Mouse (Mus musculus): ENCODE results near the gene Akap1. TPM values are rescaled to one million over a fixed set of nuclear protein-coding genes. Genes with fewer than 3 reads are reported as not detected.

Akap1 gene
- polyA plus RNA-seq, 1 experiment from 2014 or later = 8.7 TPM

- H3K4me3 ChIP-seq (replicated peaks) = no peak overlapping the region
- WGBS (ENCODE audit: insufficient replicate concordance) = 68% methylated on average over 4 of the region's 4 CpGs
- no peaks in the 10 kb centered on the region for H3K27me3 ChIP-seq
- no peak overlapping the region for H3K4me2 ChIP-seq
- no peaks in the 10 kb centered on the region for H3K9me3 ChIP-seq (replicated peaks)
- no peak overlapping the region for H3K9ac ChIP-seq
- H3K27ac ChIP-seq (replicated peaks) = no peak overlapping the region
- no peaks in the 10 kb centered on the region for H3K36me3 ChIP-seq (replicated peaks)
- H3K4me1 ChIP-seq (replicated peaks) = no peaks in the 10 kb centered on the region
- ATAC-seq (ENCODE audit: insufficient read depth) = no peak
Observed at GRCm38 (mm10) chr11:88855795-88856194, 8.6 kb downstream of the Akap1 start.

GRCm38 (mm10) chr11:88853588-88853987, 10.8 kb downstream of the Akap1 start:
- Histone ChIP-seq H3K27me3 (no peaks in the 10 kb centered on the region), H3K9me3 (replicated peaks) (no peaks in the 10 kb centered on the region), H3K36me3 (replicated peaks) (no peaks in the 10 kb centered on the region), H3K4me3 (replicated peaks) (no peak overlapping the region), H3K4me2 (no peak overlapping the region), H3K27ac (replicated peaks) (no peak overlapping the region), H3K9ac (no peak overlapping the region), H3K4me1 (replicated peaks) (peaks cover 5% of the 10 kb centered on the region; the same call in 1 of the 2 replicates)
- ATAC-seq (ENCODE audit: insufficient read depth) = no peak
- WGBS (ENCODE audit: insufficient replicate concordance) = 73% methylated on average over 2 of the region's 2 CpGs

- WGBS (ENCODE audit: insufficient replicate concordance) = 83% methylated on average over 4 of the region's 4 CpGs
- Histone ChIP-seq H3K27ac (replicated peaks) (no peak overlapping the region), H3K4me2 (no peak overlapping the region)
Observed at GRCm38 (mm10) chr11:88852806-88853205, 11.6 kb downstream of the Akap1 start.

GRCm38 (mm10) chr11:88851049-88851825, 13.1 kb downstream of the Akap1 start:
- Histone ChIP-seq H3K4me2 (no peak overlapping the region), H3K4me1 (replicated peaks) (peaks cover 13% of the 10 kb centered on the region; the same call in 1 of the 2 replicates), H3K9ac (no peak overlapping the region), H3K36me3 (replicated peaks) (no peaks in the 10 kb centered on the region), H3K27ac (replicated peaks) (no peak overlapping the region), H3K27me3 (no peaks in the 10 kb centered on the region), H3K9me3 (replicated peaks) (no peaks in the 10 kb centered on the region), H3K4me3 (replicated peaks) (no peak overlapping the region)
- WGBS (ENCODE audit: insufficient replicate concordance) = 75% methylated on average over 15 of the region's 15 CpGs
- ATAC-seq (ENCODE audit: insufficient read depth) = no peak

More at GRCm38 (mm10) chr11:88852806-88853205, 11.6 kb downstream of the Akap1 start:
- no peak overlapping the region for H3K4me3 ChIP-seq (replicated peaks)
- no peaks in the 10 kb centered on the region for H3K36me3 ChIP-seq (replicated peaks)
- H3K4me1 ChIP-seq (replicated peaks) = peaks cover 13% of the 10 kb centered on the region; the same call in 1 of the 2 replicates
- H3K9ac ChIP-seq = no peak overlapping the region
- H3K27me3 ChIP-seq = no peaks in the 10 kb centered on the region
- no peak for ATAC-seq (ENCODE audit: insufficient read depth)
- no peaks in the 10 kb centered on the region for H3K9me3 ChIP-seq (replicated peaks)

GRCm38 (mm10) chr11:88849732-88850131, 14.7 kb downstream of the Akap1 start:
- Histone ChIP-seq H3K27ac (replicated peaks) (no peak overlapping the region), H3K36me3 (replicated peaks) (peaks cover 2% of the 10 kb centered on the region), H3K27me3 (no peaks in the 10 kb centered on the region), H3K4me3 (replicated peaks) (no peak overlapping the region), H3K9me3 (replicated peaks) (no peaks in the 10 kb centered on the region), H3K4me1 (replicated peaks) (peaks cover 13% of the 10 kb centered on the region; the same call in 1 of the 2 replicates), H3K9ac (no peak overlapping the region), H3K4me2 (no peak overlapping the region)
- 67% methylated on average over 3 of the region's 3 CpGs for WGBS (ENCODE audit: insufficient replicate concordance)
- ATAC-seq (ENCODE audit: insufficient read depth) = no peak

GRCm38 (mm10) chr11:88849284-88849683, 15.1 kb downstream of the Akap1 start:
- Histone ChIP-seq H3K9me3 (replicated peaks) (no peaks in the 10 kb centered on the region), H3K4me1 (replicated peaks) (peaks cover 13% of the 10 kb centered on the region; the same call in 1 of the 2 replicates), H3K4me2 (no peak overlapping the region), H3K27me3 (no peaks in the 10 kb centered on the region), H3K36me3 (replicated peaks) (peaks cover 6% of the 10 kb centered on the region), H3K9ac (no peak overlapping the region), H3K4me3 (replicated peaks) (no peak overlapping the region), H3K27ac (replicated peaks) (no peak overlapping the region)
- no peak for ATAC-seq (ENCODE audit: insufficient read depth)
- 75% methylated on average over 8 of the region's 8 CpGs for WGBS (ENCODE audit: insufficient replicate concordance)

- Histone ChIP-seq H3K4me3 (replicated peaks) (no peak overlapping the region), H3K4me2 (no peak overlapping the region), H3K36me3 (replicated peaks) (peaks cover 13% of the 10 kb centered on the region), H3K27me3 (no peaks in the 10 kb centered on the region), H3K4me1 (replicated peaks) (peaks cover 13% of the 10 kb centered on the region; the same call in 1 of the 2 replicates), H3K9ac (no peak overlapping the region), H3K9me3 (replicated peaks) (no peaks in the 10 kb centered on the region), H3K27ac (replicated peaks) (no peak overlapping the region)
- 28% methylated on average over 5 of the region's 5 CpGs for WGBS (ENCODE audit: insufficient replicate concordance)
- ATAC-seq (ENCODE audit: insufficient read depth) = no peak
Observed at GRCm38 (mm10) chr11:88848590-88848989, 15.8 kb downstream of the Akap1 start.

- WGBS (ENCODE audit: insufficient replicate concordance) = 63% methylated on average over 8 of the region's 8 CpGs
- no peak for ATAC-seq (ENCODE audit: insufficient read depth)
- no peak overlapping the region for H3K9ac ChIP-seq
- H3K4me1 ChIP-seq (replicated peaks) = peaks cover 13% of the 10 kb centered on the region; the same call in 1 of the 2 replicates
- no peaks in the 10 kb centered on the region for H3K9me3 ChIP-seq (replicated peaks)
- no peak overlapping the region for H3K4me3 ChIP-seq (replicated peaks)
- H3K36me3 ChIP-seq (replicated peaks) = peaks cover 17% of the 10 kb centered on the region
- no peak overlapping the region for H3K27ac ChIP-seq (replicated peaks)
- no peak overlapping the region for H3K4me2 ChIP-seq
- no peaks in the 10 kb centered on the region for H3K27me3 ChIP-seq
Observed at GRCm38 (mm10) chr11:88847281-88848006, 16.9 kb downstream of the Akap1 start.

- H3K27ac ChIP-seq (replicated peaks) = no peak overlapping the region
- H3K4me2 ChIP-seq = no peak overlapping the region
- no peak overlapping the region for H3K9ac ChIP-seq
- H3K4me3 ChIP-seq (replicated peaks) = no peak overlapping the region
- H3K4me1 ChIP-seq (replicated peaks) = peaks cover 17% of the 10 kb centered on the region; the same call in 1 of the 2 replicates
- no peaks in the 10 kb centered on the region for H3K27me3 ChIP-seq
- H3K36me3 ChIP-seq (replicated peaks) = peaks cover 17% of the 10 kb centered on the region
- no peak for ATAC-seq (ENCODE audit: insufficient read depth)
- 72% methylated on average over 5 of the region's 5 CpGs for WGBS (ENCODE audit: insufficient replicate concordance)
- H3K9me3 ChIP-seq (replicated peaks) = no peaks in the 10 kb centered on the region
Observed at GRCm38 (mm10) chr11:88844384-88844783, 20.0 kb downstream of the Akap1 start.

- Histone ChIP-seq H3K9ac (no peak overlapping the region), H3K4me1 (replicated peaks) (peaks cover 12% of the 10 kb centered on the region; the same call in 1 of the 2 replicates), H3K27ac (replicated peaks) (no peak overlapping the region), H3K4me3 (replicated peaks) (no peak overlapping the region), H3K4me2 (no peak overlapping the region), H3K27me3 (no peaks in the 10 kb centered on the region), H3K9me3 (replicated peaks) (no peaks in the 10 kb centered on the region), H3K36me3 (replicated peaks) (peaks cover 23% of the 10 kb centered on the region)
- WGBS (ENCODE audit: insufficient replicate concordance) = 80% methylated on average over 10 of the region's 10 CpGs
- ATAC-seq (ENCODE audit: insufficient read depth) = no peak
Observed at GRCm38 (mm10) chr11:88843305-88843704, 21.1 kb downstream of the Akap1 start.

GRCm38 (mm10) chr11:88842315-88842975, 21.9 kb downstream of the Akap1 start:
- H3K4me2 ChIP-seq = no peak overlapping the region

More at GRCm38 (mm10) chr11:88842315-88842975, 21.9 kb downstream of the Akap1 start:
- Histone ChIP-seq H3K4me3 (replicated peaks) (no peak overlapping the region), H3K4me1 (replicated peaks) (peaks cover 7% of the 10 kb centered on the region; the same call in 1 of the 2 replicates), H3K27me3 (no peaks in the 10 kb centered on the region), H3K27ac (replicated peaks) (no peak overlapping the region), H3K9me3 (replicated peaks) (no peaks in the 10 kb centered on the region), H3K36me3 (replicated peaks) (peaks cover 30% of the 10 kb centered on the region), H3K9ac (no peak overlapping the region)
- no peak for ATAC-seq (ENCODE audit: insufficient read depth)
- WGBS (ENCODE audit: insufficient replicate concordance) = 75% methylated on average over 13 of the region's 13 CpGs
